Mouse (Mus musculus) hindbrain, embryonic 16.5 days (tissue): ENCODE measurements around the gene Zfand6. TPM values are rescaled to one million over a fixed set of nuclear protein-coding genes. Genes with fewer than 3 reads are reported as not detected.
A peak's percentile ranks its signal among the peaks of the same experiment; 100 is the strongest.

ENCODE experiments used
- ATAC-seq: fragments of 200-750 bp; cut with Nextera tagmentation; 2 replicates; pipeline ENCODE4 v1.8.0; 2017; ENCODE audit warnings: moderate TSS enrichment, moderate library complexity
- H3K27ac ChIP-seq: fragments of 300-500 bp; sonication (generic); 2 replicates; pipeline ENCODE4 v1.5.1; 2014; ENCODE audit warnings: low read depth, mild to moderate bottlenecking, control low read depth, low read length, moderate library complexity
- H3K27me3 ChIP-seq: fragments of 300-500 bp; sonication (generic); replicated peaks from 2 replicates; pipeline ENCODE4 v1.6.1; 2014; ENCODE audit warnings: low read length; ENCODE audit not compliant: control insufficient read depth, insufficient read depth
- H3K36me3 ChIP-seq: fragments of 300-500 bp; sonication (generic); 2 replicates; pipeline ENCODE4 v1.6.1; 2014; ENCODE audit warnings: mild to moderate bottlenecking, low read length, moderate library complexity, mixed read lengths; ENCODE audit not compliant: control insufficient read depth, insufficient read depth
- H3K4me1 ChIP-seq: fragments of 300-500 bp; sonication (generic); 2 replicates; pipeline ENCODE4 v1.6.1; 2014; ENCODE audit warnings: low read depth, low read length; ENCODE audit not compliant: control insufficient read depth, insufficient read depth
- H3K4me2 ChIP-seq: fragments of 300-500 bp; sonication (generic); 2 replicates; pipeline ENCODE4 v1.6.1; 2014; ENCODE audit warnings: mild to moderate bottlenecking, low read length, control low read depth, moderate library complexity
- H3K4me3 ChIP-seq: fragments of 300-500 bp; sonication (generic); 2 replicates; pipeline ENCODE4 v1.5.1; 2014; ENCODE audit warnings: mild to moderate bottlenecking, low read length, control low read depth, moderate library complexity
- H3K9ac ChIP-seq: fragments of 300-500 bp; sonication (generic); 2 replicates; pipeline ENCODE4 v1.6.1; 2014; ENCODE audit warnings: low read depth, mild to moderate bottlenecking, control low read depth, low read length, moderate library complexity
- H3K9me3 ChIP-seq: fragments of 300-500 bp; sonication (generic); 2 replicates; pipeline ENCODE4 v1.6.1; 2014; ENCODE audit warnings: mild to moderate bottlenecking, low read length, moderate library complexity; ENCODE audit not compliant: control insufficient read depth
- WGBS: fragments of 180-500 bp; shearing (Covaris S2); extraction: QIAGEN DNeasy Blood & Tissue Kit; methylation state at CpG from one replicate; pipeline ENCODE4 v1.1.7; 2014; 5-methylcytosine and 5-hydroxymethylcytosine counted together
- polyA plus RNA-seq: library from polyadenylated mRNA; unstranded; fragments of >200 nt; fragmentation: Nextera tagmentation; extraction: Ambion mirVana; gene quantifications from 2 replicates; pipeline ENCODE4 v1.2.1, GENCODE M21; 2015

Zfand6 gene
- 170 and 173 TPM in 2 replicates for polyA plus RNA-seq

DNA sequence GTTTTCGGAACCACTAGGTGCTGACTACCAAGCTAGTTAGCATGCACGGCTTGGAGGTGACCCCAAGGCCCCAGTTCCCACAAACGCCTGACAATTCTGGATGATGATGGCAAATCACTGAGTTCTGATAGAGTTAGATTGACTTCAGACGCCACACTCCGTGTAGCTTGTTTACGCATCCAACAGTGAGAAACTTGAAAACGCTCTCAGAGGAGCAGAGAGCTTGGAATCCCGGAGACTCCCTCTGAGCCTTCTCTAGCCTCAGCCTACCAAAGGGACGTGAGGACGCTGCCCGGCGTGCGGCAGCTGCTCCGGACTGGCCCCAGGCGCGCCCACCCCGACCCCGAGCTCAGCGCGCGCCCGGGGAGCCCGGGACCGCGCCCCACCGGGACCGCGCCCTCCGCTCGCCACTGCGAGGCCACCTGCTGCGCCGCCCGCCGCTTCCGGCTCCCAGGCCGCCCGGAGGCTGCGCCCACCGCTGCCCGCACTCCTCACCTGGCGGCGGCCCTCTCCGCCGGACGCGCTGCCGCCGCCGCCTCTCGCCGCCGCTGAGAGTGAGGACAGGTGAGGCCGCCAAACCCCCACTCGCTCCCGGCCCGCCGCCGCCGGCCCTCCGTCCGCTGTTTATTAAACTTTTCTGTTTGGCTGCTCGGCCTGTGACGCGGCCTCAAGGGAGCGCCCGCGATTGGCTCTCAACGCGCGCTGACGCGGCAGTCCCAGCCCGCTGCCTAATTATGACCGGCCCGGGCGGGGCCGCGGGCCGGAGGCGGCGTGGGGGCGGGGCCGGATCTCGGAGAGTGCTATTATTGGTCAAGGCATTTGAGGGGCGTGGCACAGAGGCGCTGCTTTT is at the start of gene Zfand6:
Gene Zfand6 (minus strand): TSS at position 709 of the 850 bp plus-strand sequence.
- no peaks in the 10 kb centered on the region for H3K36me3 ChIP-seq
- H3K9ac ChIP-seq, result peak within 1 kb of the TSS; percentile 67
- peak within 1 kb of the TSS; percentile 78 for H3K4me2 ChIP-seq
- no peaks in the 10 kb centered on the region; the same call in 1 of the 2 replicates for H3K4me1 ChIP-seq
- H3K27me3 ChIP-seq, result no peaks in the 10 kb centered on the region
- H3K4me3 ChIP-seq, result peak within 1 kb of the TSS; percentile 89
- peak within 1 kb of the TSS; percentile 66 for H3K27ac ChIP-seq
- H3K9me3 ChIP-seq, result no peaks in the 10 kb centered on the region
- peak; percentile 98 for ATAC-seq
- WGBS, result under 1% methylated on average over 77 of the region's 87 CpGs

DNA sequence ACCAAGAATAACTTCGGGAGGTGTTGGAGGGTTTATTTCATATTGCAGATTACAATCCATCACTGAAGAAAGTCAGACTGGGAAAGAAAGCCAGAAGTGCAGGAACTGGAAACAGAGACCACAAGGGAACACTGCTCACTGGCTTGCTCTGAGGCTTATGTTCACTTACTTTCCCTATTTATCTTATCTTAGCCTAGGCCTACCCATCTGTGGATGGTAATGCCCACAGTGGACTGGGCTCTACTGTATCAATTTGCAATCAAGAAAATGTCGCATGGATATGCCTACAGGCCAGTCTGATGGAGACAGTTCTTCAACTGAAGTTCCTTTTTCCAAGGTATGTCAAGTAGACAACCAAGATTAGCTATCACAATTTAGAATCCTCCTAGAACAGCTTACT is 47.0 kb upstream of the Zfand6 start:
- Histone ChIP-seq H3K4me2 (no peak overlapping the region), H3K4me1 (no peaks in the 10 kb centered on the region), H3K27me3 (no peaks in the 10 kb centered on the region), H3K4me3 (no peak overlapping the region), H3K9ac (no peak overlapping the region), H3K27ac (no peak overlapping the region), H3K9me3 (no peaks in the 10 kb centered on the region), H3K36me3 (no peaks in the 10 kb centered on the region)
- WGBS, result 89% methylated on average over 2 of the region's 2 CpGs
- no peak for ATAC-seq

DNA sequence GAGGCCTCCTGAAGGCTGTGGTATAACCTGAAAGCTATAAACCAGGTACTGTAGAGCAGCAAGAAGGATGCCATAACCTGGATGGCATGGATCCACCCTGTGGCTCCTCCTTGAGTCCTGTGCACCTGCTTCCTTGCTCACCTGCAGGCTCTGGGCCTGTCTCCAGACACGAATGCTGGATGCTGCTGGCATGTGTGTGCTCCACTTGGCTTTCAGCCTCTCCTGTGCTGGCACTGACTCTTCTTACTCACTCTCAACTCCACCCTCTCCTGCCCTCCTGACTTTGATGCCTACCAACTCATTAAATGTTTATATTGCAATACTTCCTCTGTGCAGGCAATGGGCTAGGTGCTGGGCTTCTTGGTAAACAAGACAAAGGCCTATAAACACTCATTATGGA is 43.3 kb upstream of the Zfand6 start:
- Histone ChIP-seq H3K4me2 (no peak overlapping the region), H3K27ac (no peak overlapping the region), H3K36me3 (no peaks in the 10 kb centered on the region), H3K4me3 (no peak overlapping the region), H3K4me1 (no peaks in the 10 kb centered on the region), H3K9ac (no peak overlapping the region), H3K27me3 (no peaks in the 10 kb centered on the region), H3K9me3 (no peaks in the 10 kb centered on the region)
- ATAC-seq, result no peak
- WGBS, result 77% methylated on average over 1 of the region's 1 CpGs

DNA sequence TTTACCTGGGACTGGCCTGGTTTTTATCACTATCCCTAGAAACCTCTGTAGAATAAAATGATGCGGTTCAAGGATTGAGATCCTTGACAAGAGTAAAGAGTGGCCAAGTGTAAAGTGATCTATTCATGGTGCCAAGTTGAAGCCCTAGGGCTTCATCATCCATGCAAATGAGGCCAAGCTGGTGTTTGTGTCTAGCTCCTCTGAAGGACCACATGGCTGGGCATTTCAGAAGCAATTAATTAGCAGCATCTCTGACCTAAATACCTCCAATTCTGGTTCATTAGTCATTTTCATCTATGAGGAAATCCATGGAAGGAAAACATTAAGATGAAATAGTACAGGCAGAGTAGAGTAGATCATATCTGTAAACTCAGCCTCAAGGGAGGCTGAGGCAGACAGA is 42.3 kb upstream of the Zfand6 start:
- no peak overlapping the region for H3K9ac ChIP-seq
- H3K27me3 ChIP-seq, result no peaks in the 10 kb centered on the region
- ATAC-seq, result no peak
- no peaks in the 10 kb centered on the region for H3K4me1 ChIP-seq
- whole genome bisulfite sequencing, result 95% methylated on average over 1 of the region's 1 CpGs
- H3K4me2 ChIP-seq, result no peak overlapping the region
- no peak overlapping the region for H3K4me3 ChIP-seq
- no peak overlapping the region for H3K27ac ChIP-seq
- H3K36me3 ChIP-seq, result no peaks in the 10 kb centered on the region
- no peaks in the 10 kb centered on the region for H3K9me3 ChIP-seq

DNA sequence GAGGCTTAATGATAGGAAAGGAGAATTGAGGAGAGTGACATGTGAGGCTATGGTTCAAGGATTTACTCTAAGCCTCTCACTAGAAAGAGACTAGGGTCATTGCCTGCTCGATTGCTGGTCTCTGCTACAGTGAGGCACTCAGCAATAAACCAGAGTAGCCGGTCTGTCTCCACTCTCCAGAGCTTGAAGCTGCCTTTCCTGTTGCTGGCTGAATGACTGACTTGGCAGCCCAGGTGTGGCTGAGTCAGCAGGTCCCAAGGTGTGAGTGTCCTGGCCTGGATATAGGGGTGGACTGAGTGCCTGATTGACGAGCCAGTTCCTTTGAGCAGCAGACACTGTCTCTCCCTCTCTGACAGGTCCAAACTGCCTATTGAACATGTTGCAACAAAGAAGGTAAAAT is 41.3 kb upstream of the Zfand6 start:
- 94% methylated on average over 3 of the region's 3 CpGs for WGBS
- H3K9me3 ChIP-seq, result no peaks in the 10 kb centered on the region
- no peaks in the 10 kb centered on the region for H3K4me1 ChIP-seq
- no peak overlapping the region for H3K4me2 ChIP-seq
- no peak for ATAC-seq
- H3K27me3 ChIP-seq, result no peaks in the 10 kb centered on the region
- H3K36me3 ChIP-seq, result no peaks in the 10 kb centered on the region
- H3K9ac ChIP-seq, result no peak overlapping the region
- H3K27ac ChIP-seq, result no peak overlapping the region
- no peak overlapping the region for H3K4me3 ChIP-seq

DNA sequence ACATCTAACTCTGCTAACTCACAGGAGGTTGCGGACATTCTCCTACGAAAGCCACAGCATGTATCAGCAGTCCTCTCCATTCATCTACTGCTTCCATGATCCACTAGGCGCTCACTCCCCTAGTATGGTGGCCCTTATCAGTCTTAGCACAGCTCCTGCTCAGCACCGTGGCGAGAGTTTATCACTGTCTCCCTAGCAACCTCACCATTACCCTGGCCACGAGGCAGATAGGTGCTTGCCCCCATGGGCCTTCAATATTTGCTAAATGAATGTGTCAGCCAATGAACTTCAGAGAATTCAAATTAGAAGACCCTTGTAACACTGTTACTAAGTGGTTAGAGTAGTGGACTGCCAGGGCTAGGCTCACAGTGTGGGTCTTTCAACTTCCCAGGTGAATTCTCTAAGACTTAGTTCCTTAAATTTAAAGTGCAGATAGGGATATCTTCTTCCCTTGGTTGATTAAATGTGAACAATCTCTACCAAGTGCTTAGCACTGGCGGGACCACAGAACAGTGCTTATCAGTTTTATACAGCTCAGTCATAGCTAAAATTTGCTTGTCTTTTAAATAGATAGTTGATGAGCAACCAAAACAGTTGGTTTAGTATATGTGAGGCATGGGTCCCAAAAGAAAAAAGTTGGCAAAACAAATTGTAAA is 33.2 kb upstream of the Zfand6 start:
- 75% methylated on average over 7 of the region's 7 CpGs for WGBS
- Histone ChIP-seq H3K4me1 (no peaks in the 10 kb centered on the region), H3K4me3 (no peak overlapping the region), H3K27ac (no peak overlapping the region), H3K9ac (no peak overlapping the region), H3K27me3 (no peaks in the 10 kb centered on the region), H3K9me3 (no peaks in the 10 kb centered on the region), H3K4me2 (no peak overlapping the region), H3K36me3 (no peaks in the 10 kb centered on the region)
- ATAC-seq, result no peak

DNA sequence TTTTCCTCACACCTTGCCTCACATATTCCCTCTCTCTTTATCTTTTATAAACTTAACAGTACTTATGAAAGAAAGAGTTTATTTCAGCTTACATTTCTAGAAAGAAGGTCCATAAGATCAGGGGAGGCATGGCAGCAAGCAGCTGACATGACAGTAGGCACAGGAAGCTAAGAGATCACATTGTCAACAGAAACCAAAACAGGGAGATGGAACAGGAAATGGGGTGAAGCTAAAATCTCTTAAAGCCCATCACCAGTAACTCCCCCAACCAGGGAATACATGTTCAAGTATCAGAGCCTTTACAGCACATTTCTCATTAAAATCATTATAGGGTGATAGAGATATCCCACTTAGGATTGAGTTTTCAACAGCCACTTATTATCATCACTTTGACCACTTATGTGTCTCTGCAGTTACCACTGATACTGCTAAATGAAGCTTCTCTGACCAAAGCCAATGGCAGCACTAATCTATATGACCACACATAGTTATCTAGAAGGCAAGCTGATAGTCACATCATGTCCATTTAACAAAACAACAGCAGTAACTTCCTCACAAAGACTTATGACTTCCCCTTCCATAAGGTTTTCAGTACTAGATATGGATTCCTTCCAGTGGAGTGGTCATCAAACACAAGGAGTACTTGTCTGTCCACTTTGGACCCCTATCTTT is 20.7 kb upstream of the Zfand6 start:
- no peaks in the 10 kb centered on the region for H3K9me3 ChIP-seq
- H3K9ac ChIP-seq, result no peak overlapping the region
- no peaks in the 10 kb centered on the region for H3K36me3 ChIP-seq
- H3K27me3 ChIP-seq, result no peaks in the 10 kb centered on the region
- H3K27ac ChIP-seq, result no peak overlapping the region
- no peak for ATAC-seq
- no peaks in the 10 kb centered on the region for H3K4me1 ChIP-seq
- H3K4me3 ChIP-seq, result no peak overlapping the region
- H3K4me2 ChIP-seq, result no peak overlapping the region

DNA sequence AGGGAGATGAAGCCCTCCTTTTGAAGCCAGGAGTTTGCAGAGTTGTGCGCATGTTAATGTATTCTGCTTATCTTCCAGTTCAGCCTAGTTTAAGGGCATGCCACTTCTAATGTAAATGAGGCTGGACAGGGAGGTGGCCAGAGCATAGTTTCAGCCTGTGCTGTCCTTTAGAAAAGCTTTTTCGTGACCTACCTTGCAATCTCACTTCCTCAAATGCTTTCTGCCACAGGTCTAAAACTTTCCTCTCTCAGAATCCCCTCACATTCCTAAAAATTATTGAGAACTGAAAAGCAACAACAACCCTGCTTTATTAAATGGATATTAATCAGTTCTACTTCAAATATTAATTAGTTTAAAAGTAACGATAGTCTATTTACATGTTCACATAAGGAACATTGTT is 17.1 kb upstream of the Zfand6 start:
- Histone ChIP-seq H3K4me2 (no peak overlapping the region), H3K36me3 (no peaks in the 10 kb centered on the region), H3K27me3 (no peaks in the 10 kb centered on the region), H3K9ac (no peak overlapping the region), H3K4me1 (no peaks in the 10 kb centered on the region), H3K4me3 (no peak overlapping the region), H3K27ac (no peak overlapping the region), H3K9me3 (no peaks in the 10 kb centered on the region)
- 86% methylated on average over 3 of the region's 3 CpGs for WGBS
- no peak for ATAC-seq

DNA sequence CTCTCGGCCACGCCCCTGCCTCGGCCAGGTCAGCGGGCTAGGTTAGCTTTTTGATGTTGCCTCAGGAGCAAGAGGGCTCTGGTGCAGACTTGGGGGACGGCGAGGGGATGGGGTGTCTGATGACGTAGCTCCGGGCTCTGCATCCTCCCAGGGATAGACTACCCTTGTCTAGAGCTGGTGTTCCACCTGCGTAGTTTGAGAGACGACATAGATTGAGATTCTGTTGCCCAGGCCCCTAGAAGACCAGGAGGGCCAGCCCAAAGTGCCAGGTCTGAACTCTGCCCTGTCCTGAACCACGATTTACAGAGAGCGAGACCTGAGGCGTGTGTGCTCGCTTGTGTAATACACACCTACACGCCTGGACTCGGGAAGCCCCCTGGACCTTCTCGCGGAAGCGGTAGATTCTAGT is 346 bp upstream of the Zfand6 start:
- Histone ChIP-seq H3K4me1 (no peaks in the 10 kb centered on the region; the same call in 1 of the 2 replicates), H3K4me2 (peak overlapping the region; percentile 78), H3K27me3 (no peaks in the 10 kb centered on the region), H3K36me3 (no peaks in the 10 kb centered on the region), H3K9me3 (no peaks in the 10 kb centered on the region), H3K9ac (peak overlapping the region; percentile 62), H3K27ac (peak overlapping the region; percentile 29; the same call in 1 of the 2 replicates), H3K4me3 (peak overlapping the region; percentile 89)
- WGBS, result 4% methylated on average over 19 of the region's 19 CpGs
- ATAC-seq, result no peak; the same call in 1 of the 2 replicates
